Mouse (Mus musculus) liver, adult 2 months (tissue): ENCODE results near the gene Hbb-bs. TPM values are rescaled to one million over a fixed set of nuclear protein-coding genes. Genes with fewer than 3 reads are reported as not detected.
"Not testable (repeated sequence)": the region's sequence is repeated elsewhere in the genome, so short reads cannot be mapped to it uniquely, and the experiment has no call there.

Source experiments
- DNase-seq: peaks from one replicate; pipeline ENCODE4 v3.0.0-alpha.2; 2011; ENCODE audit warnings: low read depth, low spot score; ENCODE audit errors: extremely low read depth
- H3K27ac ChIP-seq: fragments of 200-500 bp; replicated peaks from 2 replicates; pipeline ENCODE4 v1.5.1; 2012; ENCODE audit warnings: low read depth, mild to moderate bottlenecking, control low read depth, inconsistent platforms, low read length; ENCODE audit not compliant: insufficient read depth
- H3K27me3 ChIP-seq: fragments of 200-500 bp; 2 replicates; pipeline ENCODE4 v1.6.1; 2012; ENCODE audit warnings: mild to moderate bottlenecking, moderate library complexity, low read length, inconsistent platforms; ENCODE audit not compliant: control insufficient read depth, insufficient read depth
- H3K36me3 ChIP-seq: fragments of 200-500 bp; 2 replicates; pipeline ENCODE4 v1.6.1; 2012; ENCODE audit warnings: low read length, inconsistent platforms; ENCODE audit not compliant: control insufficient read depth, insufficient read depth
- H3K4me1 ChIP-seq: fragments of 200-500 bp; 2 replicates; pipeline ENCODE4 v1.6.1; 2011; ENCODE audit warnings: low read length; ENCODE audit not compliant: control insufficient read depth, insufficient read depth
- H3K4me3 ChIP-seq: fragments of 200-500 bp; 2 replicates; pipeline ENCODE4 v1.5.1; 2011; ENCODE audit warnings: low read depth, mild to moderate bottlenecking, control low read depth, low read length, moderate library complexity; ENCODE audit not compliant: insufficient read depth
- H3K79me2 ChIP-seq: fragments of 200-500 bp; 2 replicates; pipeline ENCODE4 v1.6.1; 2012; ENCODE audit warnings: inconsistent platforms, mild to moderate bottlenecking, low read length, moderate library complexity; ENCODE audit not compliant: control insufficient read depth, insufficient read depth
- H3K9ac ChIP-seq: fragments of 200-500 bp; 2 replicates; pipeline ENCODE4 v1.6.1; 2012; ENCODE audit warnings: low read depth, mild to moderate bottlenecking, control low read depth, inconsistent platforms, low read length
- CTCF ChIP-seq: fragments of 200-500 bp; IDR thresholded peaks from 2 replicates; pipeline ENCODE4 v1.5.1; 2011; ENCODE audit warnings: low read depth, low read length, control low read depth
- POLR2A ChIP-seq: fragments of 200-500 bp; IDR thresholded peaks from 2 replicates; pipeline ENCODE4 v1.6.1; 2011; ENCODE audit warnings: low read length, control low read depth; ENCODE audit not compliant: insufficient read depth; ENCODE audit errors: extremely low read depth
- WGBS: fragments of 180-500 bp; shearing (Covaris S2); methylation state at CpG from one replicate; pipeline ENCODE4 v1.1.7; 2018; 5-methylcytosine and 5-hydroxymethylcytosine counted together
- polyA plus RNA-seq: library from polyadenylated mRNA; depleted of rRNA; stranded (reverse); fragments of >200 nt; gene quantifications from 2 replicates; pipeline ENCODE4 v1.2.3, GENCODE M21; 2012
- total RNA-seq: library from RNA; depleted of rRNA; stranded (reverse); fragments of >200 nt; gene quantifications from 2 replicates; pipeline ENCODE4 v1.2.3, GENCODE M21; 2014

The Hbb-bs gene
- total and polyA plus RNA-seq, 2 experiments = 760 to 848 TPM

GRCm38 (mm10) chr7:103813766-103814165 lies 14.1 kb downstream of the Hbb-bs start, which contains the start of gene Hbb-bt:
Gene Hbb-bt, minus strand, starts transcription at chr7:103813996.
- TF ChIP-seq POLR2A = no peak
- Histone ChIP-seq H3K4me3 (no peak within 1 kb of the TSS), H3K27ac (no peak within 1 kb of the TSS), H3K27me3 (no peaks in the 10 kb centered on the region), H3K36me3 (no peaks in the 10 kb centered on the region), H3K4me1 (no peaks in the 10 kb centered on the region), H3K9ac (no peak within 1 kb of the TSS), H3K79me2 (no peaks in the 10 kb centered on the region)
- WGBS = 90% methylated on average over 3 of the region's 3 CpGs
- no peak for DNase-seq

- H3K27me3 ChIP-seq, H3K4me1 ChIP-seq, H3K27ac ChIP-seq, H3K9ac ChIP-seq, H3K79me2 ChIP-seq, H3K4me3 ChIP-seq, H3K36me3 ChIP-seq, DNase-seq: not testable (repeated sequence)
- no CpG with 5 or more reads among the region's 3 CpGs for WGBS
Observed at GRCm38 (mm10) chr7:103813152-103813551, 14.7 kb downstream of the Hbb-bs start.

GRCm38 (mm10) chr7:103812174-103812573 lies 15.7 kb downstream of the Hbb-bs start:
- H3K27ac ChIP-seq = no peak overlapping the region
- 43% methylated on average over 1 of the region's 1 CpGs for WGBS
- H3K79me2 ChIP-seq = no peaks in the 10 kb centered on the region
- H3K4me3 ChIP-seq = no peak overlapping the region
- H3K4me1 ChIP-seq = no peaks in the 10 kb centered on the region
- no peak for DNase-seq
- no peak overlapping the region for H3K9ac ChIP-seq
- TF ChIP-seq CTCF = no peak
- no peak for TF ChIP-seq POLR2A
- H3K27me3 ChIP-seq = no peaks in the 10 kb centered on the region
- H3K36me3 ChIP-seq = no peaks in the 10 kb centered on the region

DNA sequence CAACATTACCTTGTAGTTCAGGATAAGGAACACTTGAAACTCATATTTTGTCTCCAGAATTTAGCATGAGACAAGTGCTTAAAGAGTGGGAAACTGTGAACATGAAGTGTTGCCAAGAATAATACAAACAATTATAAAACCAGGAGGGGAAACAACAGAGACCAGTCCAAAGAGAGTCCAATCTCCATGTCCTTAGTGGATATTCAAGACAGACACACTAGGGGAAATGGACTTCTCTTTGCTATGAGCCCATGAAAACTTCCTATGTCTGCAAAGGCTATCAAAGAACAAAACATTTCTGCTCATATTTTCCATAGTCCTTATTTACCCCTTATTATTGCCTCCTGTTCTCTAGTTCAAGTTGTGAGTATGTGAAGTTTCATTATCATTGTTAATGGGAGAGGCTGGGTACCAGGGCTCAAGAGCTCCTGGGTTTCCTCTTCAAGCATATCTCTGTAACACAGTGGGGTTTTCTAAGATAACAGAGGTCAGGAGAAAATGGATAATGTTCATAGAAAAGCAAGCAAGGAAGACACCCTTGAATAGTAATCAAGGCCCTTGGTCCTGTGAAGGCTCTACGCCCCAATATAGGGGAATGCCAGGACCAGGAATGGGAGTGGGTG lies 16.6 kb downstream of the Hbb-bs start:
- H3K27me3 ChIP-seq = no peaks in the 10 kb centered on the region
- H3K36me3 ChIP-seq = no peaks in the 10 kb centered on the region
- no peak overlapping the region for H3K4me3 ChIP-seq
- TF ChIP-seq CTCF (no peak), POLR2A (no peak)
- no peaks in the 10 kb centered on the region for H3K79me2 ChIP-seq
- no peak overlapping the region for H3K9ac ChIP-seq
- no peaks in the 10 kb centered on the region for H3K4me1 ChIP-seq
- H3K27ac ChIP-seq = no peak overlapping the region
- WGBS = 83% methylated on average over 1 of the region's 1 CpGs
- no peak for DNase-seq

- no peaks in the 10 kb centered on the region for H3K27me3 ChIP-seq
- WGBS = 74% methylated on average over 3 of the region's 3 CpGs
- H3K36me3 ChIP-seq = no peaks in the 10 kb centered on the region
- no peak for DNase-seq
- H3K79me2 ChIP-seq = no peaks in the 10 kb centered on the region
- no peak overlapping the region for H3K27ac ChIP-seq
- H3K4me3 ChIP-seq = no peak overlapping the region
- no peak for TF ChIP-seq CTCF
- no peak overlapping the region for H3K9ac ChIP-seq
- no peaks in the 10 kb centered on the region for H3K4me1 ChIP-seq
Observed at GRCm38 (mm10) chr7:103810746-103811145, 17.1 kb downstream of the Hbb-bs start.

- H3K4me3 ChIP-seq = no peak overlapping the region
- WGBS = 73% methylated on average over 1 of the region's 1 CpGs
- H3K27me3 ChIP-seq = no peaks in the 10 kb centered on the region
- no peaks in the 10 kb centered on the region for H3K4me1 ChIP-seq
- H3K27ac ChIP-seq = no peak overlapping the region
- TF ChIP-seq CTCF = no peak
- no peak for TF ChIP-seq POLR2A
- H3K79me2 ChIP-seq = no peaks in the 10 kb centered on the region
- no peak overlapping the region for H3K9ac ChIP-seq
- no peaks in the 10 kb centered on the region for H3K36me3 ChIP-seq
- no peak for DNase-seq
Observed at GRCm38 (mm10) chr7:103810296-103810695, 17.6 kb downstream of the Hbb-bs start.
